Mouse (Mus musculus): ENCODE results near the gene Herpud2. TPM values are rescaled to one million over a fixed set of nuclear protein-coding genes. Genes with fewer than 3 reads are reported as not detected.

The Herpud2 gene
- polyA plus RNA-seq, 1 experiment from 2014 or later, result 26.7 TPM

DNA sequence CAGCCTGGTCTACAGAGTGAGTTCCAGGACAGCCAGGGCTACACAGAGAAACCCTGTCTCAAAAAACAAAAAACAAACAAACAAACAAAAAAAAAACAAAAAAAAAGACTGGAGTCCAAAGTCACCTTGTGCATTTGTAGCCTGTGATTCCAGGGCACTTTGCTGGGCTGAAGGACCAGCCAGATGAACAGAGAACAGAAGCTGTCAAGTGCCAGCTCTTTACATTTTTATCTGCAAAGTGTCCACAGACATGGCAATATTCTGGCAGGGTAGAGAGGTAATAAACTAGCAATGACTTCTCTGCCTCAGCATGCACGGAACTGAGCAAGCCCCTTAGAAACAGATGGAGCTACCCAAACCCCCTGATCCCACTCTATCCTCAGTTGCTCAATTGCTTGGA lies 75.1 kb downstream of the Herpud2 start:
- H3K4me3 ChIP-seq (ENCODE audit: low read length), result no peak overlapping the region
- H3K27me3 ChIP-seq (ENCODE audit: control insufficient read depth, insufficient read depth, low read depth, low read length), result no peaks in the 10 kb centered on the region
- H3K9ac ChIP-seq (ENCODE audit: low read length), result no peak overlapping the region
- H3K4me1 ChIP-seq (replicated peaks; ENCODE audit: control insufficient read depth, insufficient read depth, low read length), result peaks cover 9% of the 10 kb centered on the region
- ATAC-seq (ENCODE audit: low read depth), result 0 out of 2 replicates have a peak, but pooled peaks have one; percentile 2
- no peaks in the 10 kb centered on the region for H3K36me3 ChIP-seq (ENCODE audit: control insufficient read depth, insufficient read depth, low read length)
- H3K9me3 ChIP-seq (ENCODE audit: control insufficient read depth, low read length), result no peaks in the 10 kb centered on the region
- no peak overlapping the region for H3K27ac ChIP-seq (ENCODE audit: low read length)
- no peak overlapping the region for H3K4me2 ChIP-seq (ENCODE audit: low read depth, low read length)
- WGBS, result 38% methylated on average over 1 of the region's 1 CpGs

DNA sequence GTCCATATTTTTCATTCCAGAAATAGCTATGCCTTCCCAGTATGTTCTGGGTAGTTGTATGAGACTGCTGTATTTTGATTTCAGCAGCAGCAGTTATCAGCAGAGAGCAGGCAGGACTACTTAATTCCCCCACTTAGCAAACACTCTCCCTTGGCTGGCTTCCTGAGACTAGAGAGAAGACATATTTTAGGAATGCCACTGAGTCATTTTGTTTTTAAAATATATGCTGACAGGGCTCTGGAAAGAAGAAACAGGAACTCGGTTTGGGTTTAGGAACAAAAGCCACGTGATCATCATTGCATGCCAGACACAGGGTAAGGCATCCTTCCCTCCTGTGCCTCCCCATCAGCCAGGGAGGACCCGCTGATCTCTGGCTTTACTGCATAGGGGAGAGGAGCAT lies 75.6 kb downstream of the Herpud2 start:
- peak; percentile 89 for ATAC-seq (ENCODE audit: low read depth)
- 0 out of 2 replicates have a peak overlapping the region, but pooled peaks have one; percentile 28 for H3K9ac ChIP-seq (ENCODE audit: low read length)
- no peak overlapping the region for H3K4me2 ChIP-seq (ENCODE audit: low read depth, low read length)
- 24% methylated on average over 3 of the region's 3 CpGs for WGBS
- H3K36me3 ChIP-seq (ENCODE audit: control insufficient read depth, insufficient read depth, low read length), result no peaks in the 10 kb centered on the region
- no peaks in the 10 kb centered on the region for H3K27me3 ChIP-seq (ENCODE audit: control insufficient read depth, insufficient read depth, low read depth, low read length)
- peaks cover 9% of the 10 kb centered on the region for H3K4me1 ChIP-seq (replicated peaks; ENCODE audit: control insufficient read depth, insufficient read depth, low read length)
- peak overlapping the region; percentile 59 for H3K27ac ChIP-seq (ENCODE audit: low read length)
- no peak overlapping the region for H3K4me3 ChIP-seq (ENCODE audit: low read length)
- H3K9me3 ChIP-seq (ENCODE audit: control insufficient read depth, low read length), result no peaks in the 10 kb centered on the region

DNA sequence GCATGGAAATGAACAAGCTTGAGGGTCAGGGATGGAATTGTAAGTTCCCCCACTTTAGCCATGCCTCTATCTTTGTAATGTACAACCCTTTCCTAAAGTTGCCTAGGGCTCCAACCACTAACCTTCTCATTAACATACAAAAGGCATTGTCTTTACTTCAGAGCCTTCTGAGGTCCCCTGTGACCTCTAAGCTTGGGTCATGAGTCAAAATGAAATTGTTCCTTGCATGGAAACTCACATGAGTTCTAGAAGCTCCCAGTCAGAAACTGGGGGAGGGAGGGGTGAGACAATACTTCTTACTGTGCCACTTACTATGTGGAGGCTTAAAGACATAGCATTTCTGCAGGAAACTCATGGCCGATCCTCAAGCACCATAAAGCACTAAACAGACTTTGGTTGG lies 79.0 kb downstream of the Herpud2 start:
- Histone ChIP-seq H3K4me1 (replicated peaks; ENCODE audit: control insufficient read depth, insufficient read depth, low read length) (peaks cover 9% of the 10 kb centered on the region), H3K4me2 (ENCODE audit: low read depth, low read length) (no peak overlapping the region), H3K36me3 (ENCODE audit: control insufficient read depth, insufficient read depth, low read length) (no peaks in the 10 kb centered on the region), H3K27ac (ENCODE audit: low read length) (no peak overlapping the region), H3K4me3 (ENCODE audit: low read length) (no peak overlapping the region), H3K9me3 (ENCODE audit: control insufficient read depth, low read length) (no peaks in the 10 kb centered on the region), H3K27me3 (ENCODE audit: control insufficient read depth, insufficient read depth, low read depth, low read length) (no peaks in the 10 kb centered on the region), H3K9ac (ENCODE audit: low read length) (no peak overlapping the region)
- 93% methylated on average over 1 of the region's 1 CpGs for WGBS
- ATAC-seq (ENCODE audit: low read depth), result no peak

- Histone ChIP-seq H3K9me3 (ENCODE audit: control insufficient read depth, low read length) (no peaks in the 10 kb centered on the region), H3K4me1 (replicated peaks; ENCODE audit: control insufficient read depth, insufficient read depth, low read length) (no peaks in the 10 kb centered on the region), H3K36me3 (ENCODE audit: control insufficient read depth, insufficient read depth, low read length) (no peaks in the 10 kb centered on the region), H3K27ac (ENCODE audit: low read length) (no peak overlapping the region), H3K4me2 (ENCODE audit: low read depth, low read length) (no peak overlapping the region), H3K27me3 (ENCODE audit: control insufficient read depth, insufficient read depth, low read depth, low read length) (no peaks in the 10 kb centered on the region), H3K9ac (ENCODE audit: low read length) (no peak overlapping the region), H3K4me3 (ENCODE audit: low read length) (no peak overlapping the region)
- ATAC-seq (ENCODE audit: low read depth), result peak; percentile 57
- WGBS, result 38% methylated on average over 2 of the region's 3 CpGs
Measured at GRCm38 (mm10) chr9:25058726-25059125, 92.9 kb downstream of the Herpud2 start.

Other genes with a start within 250 kb of the Herpud2 start
- gene Gm10181, start 62.4 kb downstream of the Herpud2 start, polyA plus RNA-seq (2015; fragmentation: Nextera tagmentation; extraction: Ambion mirVana), result not detected in 2 replicates
- gene Sept7, start 100.6 kb upstream of the Herpud2 start, polyA plus RNA-seq (2015; fragmentation: Nextera tagmentation; extraction: Ambion mirVana), result 302 and 327 TPM in 2 replicates

Data from lung, embryonic 16.5 days (tissue).